Mouse (Mus musculus) MEL (cell line): ENCODE measurements at regions not wholly inside any gene's neighbourhood (a gene's known extent, or its start where the extent isn't known, plus 50 kb on each side); places are given as distances from the start of the nearest gene placed in this dataset.

ENCODE experiments used
- DNase-seq: peaks from one replicate; pipeline ENCODE4 v3.0.0; 2011; ENCODE audit warnings: low read depth, low spot score
- H3K27ac ChIP-seq: 2 replicates; pipeline ENCODE4 v1.5.1; 2012; ENCODE audit warnings: low read depth, mild to moderate bottlenecking, control low read depth, low read length, moderate library complexity; ENCODE audit not compliant: control insufficient read depth
- H3K27me3 ChIP-seq, 2 experiments: fragments of 150-350 bp in 1 of 2; sonication (generic) in 1 of 2; 2 replicates each; pipeline ENCODE4 v1.6.1; 2012; ENCODE audit warnings: low read length in 2 of 2, mild to moderate bottlenecking in 2 of 2, improper control_type of control experiment in 1 of 2, moderate library complexity in 1 of 2; ENCODE audit not compliant: insufficient read depth in 2 of 2, control insufficient read depth in 1 of 2
- H3K36me3 ChIP-seq, 2 experiments: 2 replicates each; pipeline ENCODE4 v1.6.1; 2012 to 2014; ENCODE audit warnings: low read length in 2 of 2, improper control_type of control experiment in 1 of 2, inconsistent platforms in 1 of 2, mild to moderate bottlenecking in 1 of 2; ENCODE audit not compliant: insufficient read depth in 2 of 2, control insufficient read depth in 1 of 2
- H3K4me1 ChIP-seq, 2 experiments: fragments of 150-350 bp in 1 of 2; sonication (generic) in 1 of 2; 2 replicates each; pipeline ENCODE4 v1.6.1; 2012; ENCODE audit warnings: low read length in 2 of 2, improper control_type of control experiment in 1 of 2, mild to moderate bottlenecking in 1 of 2; ENCODE audit not compliant: insufficient read depth in 2 of 2, control insufficient read depth in 1 of 2
- H3K4me3 ChIP-seq, 2 experiments: fragments of 150-350 bp in 1 of 2; sonication (generic) in 1 of 2; 2 replicates each; pipeline ENCODE4 v1.5.1; 2012; ENCODE audit warnings: low read depth in 2 of 2, low read length in 2 of 2, mild to moderate bottlenecking in 2 of 2, moderate library complexity in 2 of 2, control low read depth in 1 of 2, improper control_type of control experiment in 1 of 2; ENCODE audit not compliant: control insufficient read depth in 1 of 2, insufficient read depth in 1 of 2
- H3K79me2 ChIP-seq: 2 replicates; pipeline ENCODE4 v1.6.1; 2012; ENCODE audit warnings: mild to moderate bottlenecking, low read length, moderate library complexity; ENCODE audit not compliant: control insufficient read depth, poor library complexity, insufficient read depth
- H3K9ac ChIP-seq: 2 replicates; pipeline ENCODE4 v1.6.1; 2012; ENCODE audit warnings: low read depth, mild to moderate bottlenecking, control low read depth, low read length, moderate library complexity; ENCODE audit not compliant: control insufficient read depth, poor library complexity, severe bottlenecking
- H3K9me3 ChIP-seq: fragments of 150-350 bp; sonication (generic); replicated peaks from 2 replicates; pipeline ENCODE4 v1.6.1; 2012; ENCODE audit warnings: mild to moderate bottlenecking, low read length, improper control_type of control experiment, moderate library complexity; ENCODE audit not compliant: insufficient read depth
- EP300 ChIP-seq, 2 experiments: IDR thresholded peaks; 2 replicates each; pipeline ENCODE4 v1.6.1; 2011; ENCODE audit warnings: improper control_type of control experiment in 2 of 2, low read length in 2 of 2, low read depth in 1 of 2, mild to moderate bottlenecking in 1 of 2
- GATA1 ChIP-seq: IDR thresholded peaks from 2 replicates; pipeline ENCODE4 v1.6.1; 2011; ENCODE audit warnings: low read depth, low read length, improper control_type of control experiment
- JUND ChIP-seq: IDR thresholded peaks from 2 replicates; pipeline ENCODE4 v1.6.1; 2011; ENCODE audit warnings: low read depth, mild to moderate bottlenecking, improper control_type of control experiment, low read length
- MAFK ChIP-seq: IDR thresholded peaks from 2 replicates; pipeline ENCODE4 v1.6.1; 2011; ENCODE audit warnings: low read depth, mild to moderate bottlenecking, low read length, improper control_type of control experiment, borderline replicate concordance
- MAZ ChIP-seq: IDR thresholded peaks from 2 replicates; pipeline ENCODE4 v1.6.1; 2012; ENCODE audit warnings: low read depth, mild to moderate bottlenecking, inconsistent platforms, low read length, improper control_type of control experiment
- MYB ChIP-seq: IDR thresholded peaks from 2 replicates; pipeline ENCODE4 v1.6.1; 2011; ENCODE audit warnings: mild to moderate bottlenecking, low read depth, low read length, improper control_type of control experiment
- MYC ChIP-seq: IDR thresholded peaks from 2 replicates; pipeline ENCODE4 v1.6.1; 2011; ENCODE audit warnings: low read depth, mild to moderate bottlenecking, low read length, improper control_type of control experiment, moderate library complexity
- POLR2AphosphoS5 ChIP-seq: IDR thresholded peaks from 2 replicates; pipeline ENCODE4 v1.6.1; 2012; ENCODE audit warnings: low read depth, borderline replicate concordance, mild to moderate bottlenecking, inconsistent platforms, low read length, moderate library complexity, mixed read lengths
- RAD21 ChIP-seq: IDR thresholded peaks from 2 replicates; pipeline ENCODE4 v1.6.1; 2011; ENCODE audit warnings: mild to moderate bottlenecking, low read depth, low read length, improper control_type of control experiment
- RCOR1 ChIP-seq: IDR thresholded peaks from 2 replicates; pipeline ENCODE4 v1.6.1; 2012; ENCODE audit warnings: low read depth, mild to moderate bottlenecking, inconsistent platforms, low read length, improper control_type of control experiment
- TAL1 ChIP-seq: IDR thresholded peaks from 2 replicates; pipeline ENCODE4 v1.6.1; 2012; ENCODE audit warnings: mild to moderate bottlenecking, inconsistent platforms, low read length, moderate library complexity, mixed read lengths
- TBP ChIP-seq: IDR thresholded peaks from 2 replicates; pipeline ENCODE4 v1.8.0; 2011; ENCODE audit warnings: low read depth, low read length, improper control_type of control experiment
- TCF12 ChIP-seq: IDR thresholded peaks from 2 replicates; pipeline ENCODE4 v1.6.1; 2014; ENCODE audit warnings: low read depth, mild to moderate bottlenecking, inconsistent platforms, low read length, improper control_type of control experiment, moderate library complexity
- UBTF ChIP-seq: IDR thresholded peaks from 2 replicates; pipeline ENCODE4 v1.6.1; 2012; ENCODE audit warnings: low read depth, mild to moderate bottlenecking, inconsistent platforms, low read length, improper control_type of control experiment, moderate library complexity, borderline replicate concordance; ENCODE audit not compliant: insufficient read depth
- USF1 ChIP-seq: IDR thresholded peaks from 2 replicates; pipeline ENCODE4 v1.6.1; 2014; ENCODE audit warnings: low read depth, mild to moderate bottlenecking, inconsistent platforms, low read length, improper control_type of control experiment, moderate library complexity
- ZC3H11A ChIP-seq: IDR thresholded peaks from 2 replicates; pipeline ENCODE4 v1.6.1; 2012; ENCODE audit warnings: low read depth, mild to moderate bottlenecking, inconsistent platforms, low read length, improper control_type of control experiment
- ZKSCAN1 ChIP-seq: IDR thresholded peaks from 2 replicates; pipeline ENCODE4 v1.6.1; 2012; ENCODE audit warnings: low read depth, mild to moderate bottlenecking, inconsistent platforms, low read length, improper control_type of control experiment, moderate library complexity

GRCm38 (mm10) chr11:38191895-38192547 is 956.3 kb upstream of the Tenm2 start:
- Histone ChIP-seq H3K79me2 (no peaks in the 10 kb centered on the region), H3K27me3 (no peaks in the 10 kb centered on the region), H3K4me3 (no peak overlapping the region), H3K4me1 (no peaks in the 10 kb centered on the region), H3K9me3 (no peaks in the 10 kb centered on the region), H3K9ac (no peak overlapping the region), H3K36me3 (no peaks in the 10 kb centered on the region), H3K27ac (no peak overlapping the region)
- DNase-seq = no peak
- TF ChIP-seq MYC (no peak), ZC3H11A (no peak), RAD21 (no peak), USF1 (no peak), MAZ (no peak), GATA1 (no peak), TAL1 (no peak), UBTF (no peak), POLR2AphosphoS5 (no peak), RCOR1 (no peak), EP300 (IDR thresholded peaks at IDR 0.05; ENCODE audit: low read depth in 1 of 2, low read length in 2 of 2) (no peak)

GRCm38 (mm10) chr11:38191437-38191836 is 955.7 kb upstream of the Tenm2 start:
- H3K9me3 ChIP-seq = no peaks in the 10 kb centered on the region
- peaks cover 0 to 3% of the 10 kb centered on the region in 2 experiments; a peak in 1 of 4 replicates for H3K27me3 ChIP-seq
- TF ChIP-seq MAFK (no peak), TCF12 (no peak), ZKSCAN1 (no peak), EP300 (IDR thresholded peaks at IDR 0.05; ENCODE audit: low read depth in 1 of 2, low read length in 2 of 2) (no peak), TBP (no peak), JUND (no peak), POLR2AphosphoS5 (no peak), UBTF (no peak), MYB (no peak), MYC (no peak)

More at GRCm38 (mm10) chr11:38191437-38191836, 955.7 kb upstream of the Tenm2 start:
- Histone ChIP-seq H3K4me3 (no peak overlapping the region), H3K79me2 (no peaks in the 10 kb centered on the region), H3K4me1 (no peaks in the 10 kb centered on the region), H3K36me3 (no peaks in the 10 kb centered on the region), H3K9ac (no peak overlapping the region), H3K27ac (no peak overlapping the region)
- DNase-seq = no peak
